Mouse (Mus musculus) thymus, adult 2 months (tissue): ENCODE results near the gene Prkca.

Experiments
- CTCF ChIP-seq: fragments of 200-500 bp; IDR thresholded peaks from 2 replicates; pipeline ENCODE4 v1.5.1; 2012; ENCODE audit warnings: mild to moderate bottlenecking, control low read depth, low read length, moderate library complexity, borderline replicate concordance; ENCODE audit not compliant: control insufficient read depth, poor library complexity, insufficient read depth; ENCODE audit errors: extremely low read depth
- POLR2A ChIP-seq: fragments of 200-500 bp; IDR thresholded peaks from 2 replicates; pipeline ENCODE4 v1.6.1; 2012; ENCODE audit warnings: mild to moderate bottlenecking, low read length, control low read depth, moderate library complexity; ENCODE audit not compliant: control insufficient read depth, poor library complexity, insufficient read depth; ENCODE audit errors: extremely low read depth

GRCm38 (mm10) chr11:108079946-108080650, 263.6 kb downstream of the Prkca start:
- no peak for TF ChIP-seq POLR2A
- TF ChIP-seq CTCF, result no peak
